Mouse (Mus musculus) cerebellum, adult 9-10 months (tissue): Measurements from ENCODE around the gene Cd4.

Experiments
- DNase-seq: peaks from one replicate; pipeline ENCODE4 v3.0.0; 2022

Gene Cd4

GRCm38 (mm10) chr6:124840241-124841167 lies 47.5 kb downstream of the Cd4 start, which contains the start of gene Gnb3:
TSS of gene Gnb3 (minus strand) at chr6:124840275.
- DNase-seq = no peak

GRCm38 (mm10) chr6:124839805-124840204 lies 48.2 kb downstream of the Cd4 start:
- DNase-seq = no peak

GRCm38 (mm10) chr6:124836411-124836810 lies 51.6 kb downstream of the Cd4 start:
- no peak for DNase-seq

- no peak for DNase-seq
These were observed 52.5 kb downstream of the Cd4 start for GRCm38 (mm10) chr6:124835531-124835930.

GRCm38 (mm10) chr6:124834512-124835081 lies 53.4 kb downstream of the Cd4 start:
- no peak for DNase-seq

GRCm38 (mm10) chr6:124831649-124832048 lies 56.4 kb downstream of the Cd4 start:
- DNase-seq = no peak

- peak; percentile 61 for DNase-seq
These were observed 56.8 kb downstream of the Cd4 start for GRCm38 (mm10) chr6:124831199-124831598.

- DNase-seq = peak; percentile 97
These were observed 58.0 kb downstream of the Cd4 start for GRCm38 (mm10) chr6:124829799-124830700.

GRCm38 (mm10) chr6:124828868-124829798 lies 58.9 kb downstream of the Cd4 start, which contains the start of the genes Usp5 and Cdca3:
TSS of gene Usp5 (minus strand) at chr6:124829484.
TSS of gene Cdca3 (plus strand) at chr6:124829547.
- peak; percentile 100 for DNase-seq

- peak; percentile 74 for DNase-seq
These were observed 59.9 kb downstream of the Cd4 start for GRCm38 (mm10) chr6:124828101-124828592.

- no peak for DNase-seq
These were observed 66.0 kb downstream of the Cd4 start for GRCm38 (mm10) chr6:124822049-124822448.

- no peak for DNase-seq
These were observed 67.1 kb downstream of the Cd4 start for GRCm38 (mm10) chr6:124820891-124821290.

- no peak for DNase-seq
These were observed 70.0 kb downstream of the Cd4 start for GRCm38 (mm10) chr6:124817971-124818370.

GRCm38 (mm10) chr6:124817563-124817962 lies 70.5 kb downstream of the Cd4 start:
- no peak for DNase-seq

- DNase-seq = no peak
These were observed 70.9 kb downstream of the Cd4 start for GRCm38 (mm10) chr6:124817125-124817524.

- no peak for DNase-seq
These were observed 71.4 kb downstream of the Cd4 start for GRCm38 (mm10) chr6:124816611-124817010.

- DNase-seq = peak; percentile 70
These were observed 72.9 kb downstream of the Cd4 start for GRCm38 (mm10) chr6:124814858-124815774.
